Mouse (Mus musculus) G1E (cell line): ENCODE results near the gene Mad1l1.

Source experiments
- CTCF ChIP-seq: IDR thresholded peaks from 2 replicates; pipeline ENCODE4 v1.5.1; 2012; ENCODE audit warnings: low read depth, low read length, inconsistent platforms, mixed read lengths
- GATA1 ChIP-seq: IDR thresholded peaks from 2 replicates; pipeline ENCODE4 v1.6.1; 2012; ENCODE audit warnings: borderline replicate concordance, low read length, inconsistent platforms, mixed read lengths
- GATA2 ChIP-seq: IDR thresholded peaks from 2 replicates; pipeline ENCODE4 v1.6.1; 2012; ENCODE audit warnings: low read depth, low read length, inconsistent platforms, borderline replicate concordance

- TF ChIP-seq CTCF (no peak), GATA2 (no peak), GATA1 (no peak)
Observed at GRCm38 (mm10) chr5:140078406-140078805, 242.9 kb downstream of the Mad1l1 start.
